Mouse (Mus musculus): ENCODE measurements around the gene Elf2. TPM values are rescaled to one million over a fixed set of nuclear protein-coding genes. Genes with fewer than 3 reads are reported as not detected.
"Not testable (repeated sequence)": the region's sequence is repeated elsewhere in the genome, so short reads cannot be mapped to it uniquely, and the experiment has no call there.

The Elf2 gene
- polyA plus RNA-seq, 1 experiment, result 21.2 TPM

DNA sequence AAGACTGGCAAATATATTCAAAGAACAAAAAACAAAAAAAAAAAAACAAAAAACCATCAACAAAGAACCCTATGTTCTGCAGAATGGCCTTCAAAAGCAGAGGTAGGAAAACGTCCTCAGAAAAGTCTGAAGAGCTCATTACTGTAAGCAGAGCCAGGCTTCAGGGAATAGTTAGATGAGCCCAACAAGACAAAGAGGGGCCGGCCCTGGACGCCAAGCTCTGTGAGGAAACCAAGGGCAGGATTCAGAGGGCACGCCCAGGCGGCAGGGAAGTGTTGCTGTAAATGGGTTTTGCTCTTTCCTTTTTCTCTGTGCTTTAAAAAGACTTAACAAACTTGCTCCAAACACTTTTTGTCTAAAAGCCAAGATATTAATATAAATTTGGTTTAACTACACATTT lies 12.6 kb downstream of the Elf2 start:
- no peak overlapping the region for H3K27ac ChIP-seq (ENCODE audit: insufficient read depth, low read depth, low read length)
- H3K4me3 ChIP-seq (ENCODE audit: low read depth, low read length), result no peak overlapping the region
- WGBS, result 72% methylated on average over 5 of the region's 5 CpGs
- peaks cover 4% of the 10 kb centered on the region for H3K4me1 ChIP-seq (ENCODE audit: control insufficient read depth, insufficient read depth, insufficient read length, low read length)
- peaks cover 8% of the 10 kb centered on the region for H3K36me3 ChIP-seq (ENCODE audit: control insufficient read depth, insufficient read depth, low read length)
- H3K27me3 ChIP-seq (ENCODE audit: control insufficient read depth, insufficient read depth, low read length), result no peaks in the 10 kb centered on the region
- TF ChIP-seq POLR2A (IDR thresholded peaks at IDR 0.05; ENCODE audit: low read depth, low read length), result no peak
- TF ChIP-seq CTCF (IDR thresholded peaks at IDR 0.05; ENCODE audit: extremely low read depth, insufficient read length, insufficient replicate concordance, low read depth, low read length), result no peak

- peak; percentile 22; the same call in 1 of the 2 replicates for TF ChIP-seq CTCF (IDR thresholded peaks at IDR 0.05; ENCODE audit: extremely low read depth, insufficient read length, insufficient replicate concordance, low read depth, low read length)
- TF ChIP-seq POLR2A (IDR thresholded peaks at IDR 0.05; ENCODE audit: low read depth, low read length), result no peak
- Histone ChIP-seq H3K36me3 (ENCODE audit: control insufficient read depth, insufficient read depth, low read length) (peaks cover 8% of the 10 kb centered on the region), H3K27me3 (ENCODE audit: control insufficient read depth, insufficient read depth, low read length) (no peaks in the 10 kb centered on the region), H3K4me3 (ENCODE audit: low read depth, low read length) (no peak overlapping the region), H3K4me1 (ENCODE audit: control insufficient read depth, insufficient read depth, insufficient read length, low read length) (peaks cover 4% of the 10 kb centered on the region), H3K27ac (ENCODE audit: insufficient read depth, low read depth, low read length) (peak overlapping the region; percentile 28)
- 78% methylated on average over 5 of the region's 5 CpGs for WGBS
Measured at GRCm38 (mm10) chr3:51327429-51327797, 13.1 kb downstream of the Elf2 start.

- WGBS, result 12% methylated on average over 3 of the region's 3 CpGs
- H3K27me3 ChIP-seq (ENCODE audit: control insufficient read depth, insufficient read depth, low read length), result no peaks in the 10 kb centered on the region
- H3K4me3 ChIP-seq (ENCODE audit: low read depth, low read length), result no peak overlapping the region
- peaks cover 14% of the 10 kb centered on the region for H3K36me3 ChIP-seq (ENCODE audit: control insufficient read depth, insufficient read depth, low read length)
- TF ChIP-seq POLR2A (IDR thresholded peaks at IDR 0.05; ENCODE audit: low read depth, low read length) (no peak), CTCF (IDR thresholded peaks at IDR 0.05; ENCODE audit: extremely low read depth, insufficient read length, insufficient replicate concordance, low read depth, low read length) (no peak)
- H3K4me1 ChIP-seq (ENCODE audit: control insufficient read depth, insufficient read depth, insufficient read length, low read length), result peaks cover 4% of the 10 kb centered on the region
- H3K27ac ChIP-seq (ENCODE audit: insufficient read depth, low read depth, low read length), result peak overlapping the region; percentile 28
Measured at GRCm38 (mm10) chr3:51326664-51327428, 13.6 kb downstream of the Elf2 start.

GRCm38 (mm10) chr3:51325475-51325874 lies 15.0 kb downstream of the Elf2 start:
- peaks cover 4% of the 10 kb centered on the region for H3K4me1 ChIP-seq (ENCODE audit: control insufficient read depth, insufficient read depth, insufficient read length, low read length)
- peaks cover 21% of the 10 kb centered on the region for H3K36me3 ChIP-seq (ENCODE audit: control insufficient read depth, insufficient read depth, low read length)
- H3K4me3 ChIP-seq (ENCODE audit: low read depth, low read length), result no peak overlapping the region
- TF ChIP-seq CTCF (IDR thresholded peaks at IDR 0.05; ENCODE audit: extremely low read depth, insufficient read length, insufficient replicate concordance, low read depth, low read length), result no peak
- no peak for TF ChIP-seq POLR2A (IDR thresholded peaks at IDR 0.05; ENCODE audit: low read depth, low read length)
- no peak overlapping the region for H3K27ac ChIP-seq (ENCODE audit: insufficient read depth, low read depth, low read length)
- WGBS, result 93% methylated on average over 1 of the region's 1 CpGs
- H3K27me3 ChIP-seq (ENCODE audit: control insufficient read depth, insufficient read depth, low read length), result no peaks in the 10 kb centered on the region

GRCm38 (mm10) chr3:51323006-51323405 lies 17.5 kb downstream of the Elf2 start:
- no peaks in the 10 kb centered on the region for H3K27me3 ChIP-seq (ENCODE audit: control insufficient read depth, insufficient read depth, low read length)
- WGBS, result 96% methylated on average over 14 of the region's 14 CpGs
- TF ChIP-seq POLR2A (IDR thresholded peaks at IDR 0.05; ENCODE audit: low read depth, low read length) (no peak), CTCF (IDR thresholded peaks at IDR 0.05; ENCODE audit: extremely low read depth, insufficient read length, insufficient replicate concordance, low read depth, low read length) (no peak)
- no peak overlapping the region for H3K4me3 ChIP-seq (ENCODE audit: low read depth, low read length)
- peaks cover 32% of the 10 kb centered on the region for H3K36me3 ChIP-seq (ENCODE audit: control insufficient read depth, insufficient read depth, low read length)
- H3K4me1 ChIP-seq (ENCODE audit: control insufficient read depth, insufficient read depth, insufficient read length, low read length), result peaks cover 2% of the 10 kb centered on the region; the same call in 1 of the 2 replicates
- H3K27ac ChIP-seq (ENCODE audit: insufficient read depth, low read depth, low read length), result no peak overlapping the region

DNA sequence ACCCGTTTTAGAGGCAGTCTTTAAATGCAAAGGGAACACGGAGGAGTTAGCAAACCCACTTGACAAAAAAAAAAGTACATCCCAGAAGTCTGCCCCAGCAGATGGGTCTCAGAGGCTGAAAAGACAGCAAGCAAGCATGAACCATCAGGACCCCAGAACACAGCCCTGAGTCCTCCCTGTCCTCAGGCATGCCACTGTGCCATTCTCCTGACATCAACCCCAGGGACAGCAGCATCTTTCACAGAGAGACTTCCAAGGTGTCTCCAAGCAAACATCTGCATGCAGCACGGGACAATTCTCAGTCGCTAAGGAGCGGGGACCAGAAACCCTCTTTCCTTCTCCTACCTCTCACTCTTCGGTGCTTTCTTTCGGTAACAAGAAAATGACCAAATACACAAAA lies 18.1 kb downstream of the Elf2 start:
- H3K27me3 ChIP-seq (ENCODE audit: control insufficient read depth, insufficient read depth, low read length), result no peaks in the 10 kb centered on the region
- H3K36me3 ChIP-seq (ENCODE audit: control insufficient read depth, insufficient read depth, low read length), result peaks cover 36% of the 10 kb centered on the region
- no peaks in the 10 kb centered on the region for H3K4me1 ChIP-seq (ENCODE audit: control insufficient read depth, insufficient read depth, insufficient read length, low read length)
- no peak overlapping the region for H3K27ac ChIP-seq (ENCODE audit: insufficient read depth, low read depth, low read length)
- 84% methylated on average over 7 of the region's 7 CpGs for WGBS
- no peak overlapping the region for H3K4me3 ChIP-seq (ENCODE audit: low read depth, low read length)
- TF ChIP-seq CTCF (IDR thresholded peaks at IDR 0.05; ENCODE audit: extremely low read depth, insufficient read length, insufficient replicate concordance, low read depth, low read length) (no peak), POLR2A (IDR thresholded peaks at IDR 0.05; ENCODE audit: low read depth, low read length) (no peak)

GRCm38 (mm10) chr3:51321141-51321540 lies 19.3 kb downstream of the Elf2 start:
- no peak overlapping the region for H3K27ac ChIP-seq (ENCODE audit: insufficient read depth, low read depth, low read length)
- no peak overlapping the region for H3K4me3 ChIP-seq (ENCODE audit: low read depth, low read length)
- H3K4me1 ChIP-seq (ENCODE audit: control insufficient read depth, insufficient read depth, insufficient read length, low read length), result peaks cover 2% of the 10 kb centered on the region; the same call in 1 of the 2 replicates
- peaks cover 41% of the 10 kb centered on the region for H3K36me3 ChIP-seq (ENCODE audit: control insufficient read depth, insufficient read depth, low read length)
- TF ChIP-seq POLR2A (IDR thresholded peaks at IDR 0.05; ENCODE audit: low read depth, low read length) (no peak), CTCF (IDR thresholded peaks at IDR 0.05; ENCODE audit: extremely low read depth, insufficient read length, insufficient replicate concordance, low read depth, low read length) (no peak)
- WGBS, result 86% methylated on average over 5 of the region's 5 CpGs
- no peaks in the 10 kb centered on the region for H3K27me3 ChIP-seq (ENCODE audit: control insufficient read depth, insufficient read depth, low read length)

- peaks cover 44% of the 10 kb centered on the region for H3K36me3 ChIP-seq (ENCODE audit: control insufficient read depth, insufficient read depth, low read length)
- not testable (repeated sequence) for H3K27ac ChIP-seq (ENCODE audit: insufficient read depth, low read depth, low read length); H3K4me1 ChIP-seq (ENCODE audit: control insufficient read depth, insufficient read depth, insufficient read length, low read length); H3K27me3 ChIP-seq (ENCODE audit: control insufficient read depth, insufficient read depth, low read length); H3K4me3 ChIP-seq (ENCODE audit: low read depth, low read length)
- 90% methylated on average over 3 of the region's 3 CpGs for WGBS
Measured at GRCm38 (mm10) chr3:51318053-51318452, 22.4 kb downstream of the Elf2 start.
